Mouse (Mus musculus): ENCODE measurements around the gene Swsap1. TPM values are rescaled to one million over a fixed set of nuclear protein-coding genes. Genes with fewer than 3 reads are reported as not detected.
A peak's percentile ranks its signal among the peaks of the same experiment; 100 is the strongest.

Gene Swsap1
- polyA plus RNA-seq, 1 experiment from 2014 or later: 2.1 TPM

- Histone ChIP-seq H3K27me3 (no peaks in the 10 kb centered on the region), H3K4me1 (replicated peaks) (peaks cover 41% of the 10 kb centered on the region), H3K36me3 (peaks cover 5% of the 10 kb centered on the region; the same call in 1 of the 2 replicates), H3K4me2 (no peak overlapping the region), H3K27ac (no peak overlapping the region), H3K9ac (no peak overlapping the region), H3K4me3 (replicated peaks) (no peak overlapping the region), H3K9me3 (replicated peaks) (no peaks in the 10 kb centered on the region)
- DNase-seq: no peak
- no peak for ATAC-seq (ENCODE audit: low read depth)
- 76% methylated on average over 3 of the region's 3 CpGs for WGBS (ENCODE audit: insufficient replicate concordance)
These were observed 30.5 kb upstream of the Swsap1 start for GRCm38 (mm10) chr9:21925034-21925433.

- DNase-seq (no peak), ATAC-seq (ENCODE audit: low read depth) (no peak)
- no peaks in the 10 kb centered on the region for H3K27me3 ChIP-seq
- H3K9ac ChIP-seq: no peak overlapping the region
- peak overlapping the region; percentile 59; the same call in 1 of the 2 replicates for H3K4me2 ChIP-seq
- peaks cover 5% of the 10 kb centered on the region; the same call in 1 of the 2 replicates for H3K36me3 ChIP-seq
- H3K9me3 ChIP-seq (replicated peaks): no peaks in the 10 kb centered on the region
- WGBS (ENCODE audit: insufficient replicate concordance): 86% methylated on average over 1 of the region's 1 CpGs
- no peak overlapping the region for H3K27ac ChIP-seq
- no peak overlapping the region for H3K4me3 ChIP-seq (replicated peaks)
- H3K4me1 ChIP-seq (replicated peaks): peaks cover 41% of the 10 kb centered on the region
These were observed 30.0 kb upstream of the Swsap1 start for GRCm38 (mm10) chr9:21925506-21925905.

GRCm38 (mm10) chr9:21926155-21926554 lies 29.4 kb upstream of the Swsap1 start:
- no peak for ATAC-seq (ENCODE audit: low read depth)
- H3K4me2 ChIP-seq: peak overlapping the region; percentile 59
- no peak overlapping the region for H3K9ac ChIP-seq
- H3K4me3 ChIP-seq (replicated peaks): peak overlapping the region; percentile 57
- no peak for DNase-seq
- H3K27me3 ChIP-seq: no peaks in the 10 kb centered on the region
- WGBS (ENCODE audit: insufficient replicate concordance): 64% methylated on average over 6 of the region's 6 CpGs
- H3K27ac ChIP-seq: 0 out of 2 replicates have a peak overlapping the region, but pooled peaks have one; percentile 15
- H3K4me1 ChIP-seq (replicated peaks): peaks cover 41% of the 10 kb centered on the region
- no peaks in the 10 kb centered on the region for H3K9me3 ChIP-seq (replicated peaks)
- peaks cover 5% of the 10 kb centered on the region; the same call in 1 of the 2 replicates for H3K36me3 ChIP-seq

- no peak for ATAC-seq (ENCODE audit: low read depth)
- no peak for DNase-seq
These were observed 28.8 kb upstream of the Swsap1 start for GRCm38 (mm10) chr9:21926784-21927183.

GRCm38 (mm10) chr9:21927208-21927753 lies 28.3 kb upstream of the Swsap1 start, which contains the start of the genes Ccdc159 and Tmem205:
Gene Ccdc159 (plus strand): TSS chr9:21927471.
Gene Tmem205 (minus strand): TSS chr9:21927556.
- Histone ChIP-seq H3K4me1 (replicated peaks) (peaks cover 50% of the 10 kb centered on the region), H3K4me2 (peak within 1 kb of the TSS; percentile 59), H3K4me3 (replicated peaks) (peak within 1 kb of the TSS; percentile 57), H3K27ac (0 out of 2 replicates have a peak within 1 kb of the TSS, but pooled peaks have one; percentile 15), H3K9ac (peak within 1 kb of the TSS; percentile 59), H3K9me3 (replicated peaks) (no peaks in the 10 kb centered on the region), H3K27me3 (no peaks in the 10 kb centered on the region), H3K36me3 (no peaks in the 10 kb centered on the region; the same call in 1 of the 2 replicates)
- 0% methylated on average over 28 of the region's 28 CpGs for WGBS (ENCODE audit: insufficient replicate concordance)
- DNase-seq (peak; percentile 75), ATAC-seq (ENCODE audit: low read depth) (peak; percentile 81)

More at GRCm38 (mm10) chr9:21926784-21927183, 28.8 kb upstream of the Swsap1 start:
- 3% methylated on average over 6 of the region's 6 CpGs for WGBS (ENCODE audit: insufficient replicate concordance)
- H3K36me3 ChIP-seq: peaks cover 1% of the 10 kb centered on the region; the same call in 1 of the 2 replicates
- 0 out of 2 replicates have a peak overlapping the region, but pooled peaks have one; percentile 15 for H3K27ac ChIP-seq
- peak overlapping the region; percentile 59 for H3K4me2 ChIP-seq
- peaks cover 45% of the 10 kb centered on the region for H3K4me1 ChIP-seq (replicated peaks)
- H3K9me3 ChIP-seq (replicated peaks): no peaks in the 10 kb centered on the region
- H3K9ac ChIP-seq: peak overlapping the region; percentile 59
- H3K27me3 ChIP-seq: no peaks in the 10 kb centered on the region
- H3K4me3 ChIP-seq (replicated peaks): peak overlapping the region; percentile 57

GRCm38 (mm10) chr9:21929208-21929607 lies 26.3 kb upstream of the Swsap1 start:
- H3K4me3 ChIP-seq (replicated peaks): no peak overlapping the region
- H3K4me2 ChIP-seq: no peak overlapping the region
- no peak overlapping the region for H3K27ac ChIP-seq
- ATAC-seq (ENCODE audit: low read depth) (no peak), DNase-seq (no peak)
- H3K27me3 ChIP-seq: peaks cover 2% of the 10 kb centered on the region
- no peaks in the 10 kb centered on the region for H3K9me3 ChIP-seq (replicated peaks)
- H3K9ac ChIP-seq: no peak overlapping the region
- WGBS (ENCODE audit: insufficient replicate concordance): 68% methylated on average over 3 of the region's 3 CpGs
- H3K4me1 ChIP-seq (replicated peaks): peaks cover 49% of the 10 kb centered on the region
- H3K36me3 ChIP-seq: no peaks in the 10 kb centered on the region; the same call in 1 of the 2 replicates

GRCm38 (mm10) chr9:21932006-21932405 lies 23.5 kb upstream of the Swsap1 start:
- H3K9me3 ChIP-seq (replicated peaks): no peaks in the 10 kb centered on the region
- no peak overlapping the region for H3K4me3 ChIP-seq (replicated peaks)
- H3K9ac ChIP-seq: no peak overlapping the region
- DNase-seq (no peak), ATAC-seq (ENCODE audit: low read depth) (no peak)
- peaks cover 16% of the 10 kb centered on the region for H3K27me3 ChIP-seq
- no peak overlapping the region for H3K27ac ChIP-seq
- peaks cover 38% of the 10 kb centered on the region for H3K4me1 ChIP-seq (replicated peaks)
- 48% methylated on average over 2 of the region's 2 CpGs for WGBS (ENCODE audit: insufficient replicate concordance)
- no peak overlapping the region for H3K4me2 ChIP-seq
- H3K36me3 ChIP-seq: no peaks in the 10 kb centered on the region

- no peaks in the 10 kb centered on the region for H3K9me3 ChIP-seq (replicated peaks)
- no peak for ATAC-seq (ENCODE audit: low read depth)
- H3K4me1 ChIP-seq (replicated peaks): peaks cover 35% of the 10 kb centered on the region
- no peak overlapping the region for H3K4me2 ChIP-seq
- H3K27ac ChIP-seq: no peak overlapping the region
- no peak overlapping the region for H3K4me3 ChIP-seq (replicated peaks)
- no peak for DNase-seq
- peaks cover 16% of the 10 kb centered on the region for H3K27me3 ChIP-seq
- 41% methylated on average over 12 of the region's 12 CpGs for WGBS (ENCODE audit: insufficient replicate concordance)
- no peak overlapping the region for H3K9ac ChIP-seq
- no peaks in the 10 kb centered on the region for H3K36me3 ChIP-seq
These were observed 23.0 kb upstream of the Swsap1 start for GRCm38 (mm10) chr9:21932445-21933137.

- no peaks in the 10 kb centered on the region for H3K9me3 ChIP-seq (replicated peaks)
- H3K4me3 ChIP-seq (replicated peaks): no peak overlapping the region
- peaks cover 16% of the 10 kb centered on the region for H3K27me3 ChIP-seq
- no peak for DNase-seq
- H3K4me1 ChIP-seq (replicated peaks): peaks cover 32% of the 10 kb centered on the region
- ATAC-seq (ENCODE audit: low read depth): no peak
- H3K9ac ChIP-seq: no peak overlapping the region
- H3K36me3 ChIP-seq: no peaks in the 10 kb centered on the region
- H3K4me2 ChIP-seq: no peak overlapping the region
- no peak overlapping the region for H3K27ac ChIP-seq
- 73% methylated on average over 12 of the region's 12 CpGs for WGBS (ENCODE audit: insufficient replicate concordance)
These were observed 21.5 kb upstream of the Swsap1 start for GRCm38 (mm10) chr9:21934021-21934420.

GRCm38 (mm10) chr9:21935466-21936131 lies 20.0 kb upstream of the Swsap1 start:
- Histone ChIP-seq H3K4me2 (no peak overlapping the region), H3K27ac (no peak overlapping the region), H3K9ac (no peak overlapping the region), H3K27me3 (peaks cover 16% of the 10 kb centered on the region), H3K4me1 (replicated peaks) (peaks cover 32% of the 10 kb centered on the region), H3K9me3 (replicated peaks) (no peaks in the 10 kb centered on the region), H3K4me3 (replicated peaks) (no peak overlapping the region), H3K36me3 (0 out of 2 replicates have a peak, but pooled peaks cover under 1% of the 10 kb centered on the region)
- ATAC-seq (ENCODE audit: low read depth): no peak
- no peak for DNase-seq
- 50% methylated on average over 7 of the region's 7 CpGs for WGBS (ENCODE audit: insufficient replicate concordance)

All from liver, embryonic 13.5 days (tissue).